Mouse (Mus musculus) kidney, embryonic 14.5 days (tissue): ENCODE measurements around the gene Tnfaip6. TPM values are rescaled to one million over a fixed set of nuclear protein-coding genes. Genes with fewer than 3 reads are reported as not detected.

Source experiments
- ATAC-seq: fragments of 200-750 bp; cut with Nextera tagmentation; 2 replicates; pipeline ENCODE4 v1.8.0; 2017; ENCODE audit warnings: moderate number of reproducible peaks, mild to moderate bottlenecking, moderate TSS enrichment, moderate library complexity; ENCODE audit not compliant: low FRiP score, low TSS enrichment
- H3K27ac ChIP-seq: fragments of 300-500 bp; sonication (generic); 2 replicates; pipeline ENCODE4 v1.5.1; 2014; ENCODE audit warnings: low read depth, mild to moderate bottlenecking, low read length, moderate library complexity, mixed read lengths
- H3K27me3 ChIP-seq: fragments of 300-500 bp; sonication (generic); 2 replicates; pipeline ENCODE4 v1.6.1; 2014; ENCODE audit warnings: mild to moderate bottlenecking, low read length; ENCODE audit not compliant: control insufficient read depth, insufficient read depth
- H3K36me3 ChIP-seq: fragments of 300-500 bp; sonication (generic); 2 replicates; pipeline ENCODE4 v1.6.1; 2014; ENCODE audit warnings: low read length, mixed read lengths; ENCODE audit not compliant: control insufficient read depth, insufficient read depth
- H3K4me1 ChIP-seq: fragments of 300-500 bp; sonication (generic); 2 replicates; pipeline ENCODE4 v1.6.1; 2014; ENCODE audit warnings: low read length, mixed read lengths; ENCODE audit not compliant: control insufficient read depth, insufficient read depth
- H3K4me2 ChIP-seq: fragments of 300-500 bp; sonication (generic); replicated peaks from 2 replicates; pipeline ENCODE4 v1.6.1; 2014; ENCODE audit warnings: low read depth, mild to moderate bottlenecking, low read length
- H3K4me3 ChIP-seq: fragments of 300-500 bp; sonication (generic); 2 replicates; pipeline ENCODE4 v1.5.1; 2014; ENCODE audit warnings: mild to moderate bottlenecking, low read length
- H3K9ac ChIP-seq: fragments of 300-500 bp; sonication (generic); 2 replicates; pipeline ENCODE4 v1.6.1; 2014; ENCODE audit warnings: low read depth, mild to moderate bottlenecking, low read length, moderate library complexity
- H3K9me3 ChIP-seq: fragments of 300-500 bp; sonication (generic); 2 replicates; pipeline ENCODE4 v1.6.1; 2016; ENCODE audit warnings: low read length; ENCODE audit not compliant: control insufficient read depth
- WGBS: fragments of 180-500 bp; shearing (Covaris S2); extraction: QIAGEN DNeasy Blood & Tissue Kit; methylation state at CpG from one replicate; pipeline ENCODE4 v1.1.7; 2014; 5-methylcytosine and 5-hydroxymethylcytosine counted together
- polyA plus RNA-seq: library from polyadenylated mRNA; unstranded; fragments of >200 nt; fragmentation: Nextera tagmentation; extraction: Ambion mirVana; gene quantifications from 2 replicates; pipeline ENCODE4 v1.2.1, GENCODE M21; 2014

Tnfaip6 gene
- polyA plus RNA-seq, 1 experiment from 2014 or later, result 7.7 TPM

DNA sequence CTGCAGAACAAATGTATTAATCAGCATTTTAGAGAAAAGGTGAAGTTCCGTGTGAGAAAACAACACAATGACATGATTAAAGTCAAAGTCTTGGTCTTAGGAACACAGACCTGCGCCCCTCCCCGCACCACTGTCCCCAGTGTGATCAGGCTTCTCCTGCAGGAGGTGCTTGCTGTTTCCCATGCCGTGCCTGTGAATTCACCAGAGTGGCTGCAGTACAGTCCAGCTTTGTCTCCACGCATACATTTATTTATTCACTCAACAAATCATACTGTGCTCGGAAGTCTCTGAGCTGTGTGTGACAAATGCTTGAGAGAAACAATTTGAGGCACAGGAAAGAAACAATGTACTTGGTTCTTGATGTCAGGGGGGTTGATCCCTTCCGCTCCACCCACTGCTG lies 21.4 kb upstream of the Tnfaip6 start:
- Histone ChIP-seq H3K4me3 (no peak overlapping the region), H3K27me3 (no peaks in the 10 kb centered on the region), H3K9ac (no peak overlapping the region), H3K4me2 (no peak overlapping the region), H3K36me3 (no peaks in the 10 kb centered on the region), H3K9me3 (no peaks in the 10 kb centered on the region), H3K4me1 (0 out of 2 replicates have a peak, but pooled peaks cover 4% of the 10 kb centered on the region), H3K27ac (no peak overlapping the region)
- ATAC-seq, result no peak
- 52% methylated on average over 7 of the region's 7 CpGs for WGBS

DNA sequence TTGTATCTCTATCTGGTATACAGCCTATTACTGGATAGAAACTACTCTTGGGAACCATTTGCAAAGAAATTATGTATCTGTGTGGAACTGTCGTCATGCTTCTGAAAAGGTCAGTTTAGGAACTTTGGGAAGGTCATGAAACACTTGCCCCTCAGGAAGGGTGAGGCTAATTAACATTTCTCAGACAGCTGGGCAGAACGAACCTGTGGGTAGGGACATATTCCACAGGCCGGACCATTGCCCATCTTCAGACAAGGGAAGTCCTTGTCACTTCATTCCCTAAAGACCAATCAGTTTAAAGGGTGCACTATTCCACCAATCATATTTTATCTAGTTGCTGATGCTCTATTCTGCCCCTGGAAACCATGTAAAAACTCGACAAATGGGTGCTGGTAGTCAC lies 10.7 kb upstream of the Tnfaip6 start:
- H3K4me3 ChIP-seq, result no peak overlapping the region
- no peak overlapping the region for H3K27ac ChIP-seq
- no peak overlapping the region for H3K9ac ChIP-seq
- no peaks in the 10 kb centered on the region for H3K4me1 ChIP-seq
- H3K9me3 ChIP-seq, result 0 out of 2 replicates have a peak, but pooled peaks cover 2% of the 10 kb centered on the region
- no peaks in the 10 kb centered on the region for H3K36me3 ChIP-seq
- ATAC-seq, result no peak
- WGBS, result 91% methylated on average over 4 of the region's 4 CpGs
- no peak overlapping the region for H3K4me2 ChIP-seq
- H3K27me3 ChIP-seq, result no peaks in the 10 kb centered on the region

GRCm38 (mm10) chr2:52029426-52029825 lies 8.4 kb upstream of the Tnfaip6 start:
- Histone ChIP-seq H3K9me3 (0 out of 2 replicates have a peak, but pooled peaks cover 2% of the 10 kb centered on the region), H3K27ac (no peak overlapping the region), H3K4me2 (no peak overlapping the region), H3K9ac (no peak overlapping the region), H3K36me3 (no peaks in the 10 kb centered on the region), H3K4me3 (no peak overlapping the region), H3K4me1 (no peaks in the 10 kb centered on the region), H3K27me3 (no peaks in the 10 kb centered on the region)
- WGBS, result 83% methylated on average over 3 of the region's 3 CpGs
- no peak for ATAC-seq

GRCm38 (mm10) chr2:52031491-52031890 lies 6.3 kb upstream of the Tnfaip6 start:
- Histone ChIP-seq H3K36me3 (no peaks in the 10 kb centered on the region), H3K27me3 (no peaks in the 10 kb centered on the region), H3K4me1 (no peaks in the 10 kb centered on the region), H3K4me2 (no peak overlapping the region), H3K9ac (no peak overlapping the region), H3K4me3 (no peak overlapping the region), H3K9me3 (0 out of 2 replicates have a peak, but pooled peaks cover 2% of the 10 kb centered on the region), H3K27ac (no peak overlapping the region)
- WGBS, result 83% methylated on average over 4 of the region's 4 CpGs
- no peak for ATAC-seq

- Histone ChIP-seq H3K27me3 (no peaks in the 10 kb centered on the region), H3K4me2 (no peak overlapping the region), H3K9ac (no peak overlapping the region), H3K4me1 (no peaks in the 10 kb centered on the region), H3K27ac (no peak overlapping the region), H3K9me3 (no peaks in the 10 kb centered on the region), H3K36me3 (no peaks in the 10 kb centered on the region), H3K4me3 (no peak overlapping the region)
- whole genome bisulfite sequencing, result 93% methylated on average over 4 of the region's 4 CpGs
- ATAC-seq, result no peak
Measured at GRCm38 (mm10) chr2:52034601-52035000, 3.2 kb upstream of the Tnfaip6 start.

GRCm38 (mm10) chr2:52035144-52035543 lies 2.7 kb upstream of the Tnfaip6 start:
- Histone ChIP-seq H3K4me1 (no peaks in the 10 kb centered on the region), H3K4me3 (no peak overlapping the region), H3K9me3 (no peaks in the 10 kb centered on the region), H3K27ac (no peak overlapping the region), H3K36me3 (no peaks in the 10 kb centered on the region), H3K9ac (no peak overlapping the region), H3K27me3 (no peaks in the 10 kb centered on the region), H3K4me2 (no peak overlapping the region)
- no peak for ATAC-seq
- WGBS, result 70% methylated on average over 4 of the region's 4 CpGs

GRCm38 (mm10) chr2:52036929-52037595 lies 747 bp upstream of the Tnfaip6 start:
- no peaks in the 10 kb centered on the region for H3K4me1 ChIP-seq
- no peak overlapping the region for H3K27ac ChIP-seq
- no peaks in the 10 kb centered on the region for H3K36me3 ChIP-seq
- peak; percentile 44; the same call in 1 of the 2 replicates for ATAC-seq
- peak overlapping the region; percentile 47; the same call in 1 of the 2 replicates for H3K4me3 ChIP-seq
- 52% methylated on average over 10 of the region's 11 CpGs for WGBS
- H3K9ac ChIP-seq, result no peak overlapping the region
- no peaks in the 10 kb centered on the region for H3K27me3 ChIP-seq
- no peaks in the 10 kb centered on the region for H3K9me3 ChIP-seq
- peak overlapping the region; percentile 62 for H3K4me2 ChIP-seq

GRCm38 (mm10) chr2:52038558-52038957 lies 749 bp downstream of the Tnfaip6 start:
- H3K9ac ChIP-seq, result no peak overlapping the region
- no peaks in the 10 kb centered on the region for H3K27me3 ChIP-seq
- WGBS, result 49% methylated on average over 5 of the region's 5 CpGs
- H3K4me2 ChIP-seq, result peak overlapping the region; percentile 62
- H3K36me3 ChIP-seq, result no peaks in the 10 kb centered on the region
- no peaks in the 10 kb centered on the region for H3K9me3 ChIP-seq
- peak overlapping the region; percentile 47; the same call in 1 of the 2 replicates for H3K4me3 ChIP-seq
- ATAC-seq, result no peak
- no peaks in the 10 kb centered on the region for H3K4me1 ChIP-seq
- no peak overlapping the region for H3K27ac ChIP-seq

GRCm38 (mm10) chr2:52039083-52039801 lies 1.4 kb downstream of the Tnfaip6 start:
- Histone ChIP-seq H3K27ac (no peak overlapping the region), H3K36me3 (no peaks in the 10 kb centered on the region), H3K9me3 (no peaks in the 10 kb centered on the region), H3K4me2 (peak overlapping the region; percentile 23; the same call in 1 of the 2 replicates), H3K4me1 (no peaks in the 10 kb centered on the region), H3K27me3 (no peaks in the 10 kb centered on the region), H3K9ac (no peak overlapping the region), H3K4me3 (no peak overlapping the region)
- 41% methylated on average over 8 of the region's 8 CpGs for WGBS
- ATAC-seq, result no peak
